22 mouse cellular contexts compared by ENCODE assay signal in genomic region chr9:30441761-30442160, GRCm38 (mm10). TPM values are rescaled to one million over a fixed set of nuclear protein-coding genes. Genes with fewer than 3 reads are reported as not detected.
DNase-seq lines count a peak whose midpoint lies in the region; ATAC-seq lines count a peak whose summit lies in the region.
"Had no signal": no experiment of that assay in that cellular context is flagged by ENCODE, and none has a peak within 500 bp of the region (broad histone marks: within the 10 kb centered on the region; RNA-seq: fewer than 3 reads in every experiment).

No protein-coding gene starts in this region.

- H3K4me2 ChIP-seq in lung, embryonic 16.5 days (ENCODE audit: low read depth, low read length): no peak overlapping the region
- H3K4me2 ChIP-seq in hindbrain, embryonic 12.5 days (replicated peaks): no peak overlapping the region
- H3K4me2 ChIP-seq: embryonic facial prominence, embryonic 13.5 days; embryonic facial prominence, embryonic 15.5 days; forebrain, embryonic 12.5 days had no signal

- no peaks in the 10 kb centered on the region for H3K27me3 ChIP-seq in lung, embryonic 16.5 days (ENCODE audit: control insufficient read depth, insufficient read depth, low read depth, low read length)
- no peaks in the 10 kb centered on the region for H3K27me3 ChIP-seq in hindbrain, embryonic 12.5 days
- H3K27me3 ChIP-seq: embryonic facial prominence, embryonic 13.5 days; embryonic facial prominence, embryonic 15.5 days; forebrain, embryonic 12.5 days had no signal

- peaks cover 27% of the 10 kb centered on the region for H3K36me3 ChIP-seq in lung, embryonic 16.5 days (ENCODE audit: control insufficient read depth, insufficient read depth, low read length)
- H3K36me3 ChIP-seq in hindbrain, embryonic 12.5 days: peaks cover 67% of the 10 kb centered on the region

- H3K9ac ChIP-seq in lung, embryonic 16.5 days (ENCODE audit: low read length): no peak overlapping the region
- H3K9ac ChIP-seq in hindbrain, embryonic 12.5 days: no peak overlapping the region
- H3K9ac ChIP-seq: embryonic facial prominence, embryonic 13.5 days; embryonic facial prominence, embryonic 15.5 days; forebrain, embryonic 12.5 days had no signal

- peak; percentile 30; the same call in 1 of the 2 replicates for ATAC-seq in lung, embryonic 16.5 days (ENCODE audit: low read depth)
- no peak for ATAC-seq in hindbrain, embryonic 12.5 days (ENCODE audit: low FRiP score)
- ATAC-seq: forebrain, embryonic 14.5 days had no signal

- peaks cover 8% of the 10 kb centered on the region for H3K4me1 ChIP-seq in lung, embryonic 16.5 days (replicated peaks; ENCODE audit: control insufficient read depth, insufficient read depth, low read length)
- H3K4me1 ChIP-seq in hindbrain, embryonic 12.5 days: no peaks in the 10 kb centered on the region
- H3K4me1 ChIP-seq: embryonic facial prominence, embryonic 13.5 days; embryonic facial prominence, embryonic 15.5 days; forebrain, embryonic 10.5 days; forebrain, embryonic 12.5 days had no signal

- no peaks in the 10 kb centered on the region for H3K9me3 ChIP-seq in lung, embryonic 16.5 days (ENCODE audit: control insufficient read depth, low read length)
- no peaks in the 10 kb centered on the region for H3K9me3 ChIP-seq in hindbrain, embryonic 12.5 days (replicated peaks)
- H3K9me3 ChIP-seq: embryonic facial prominence, embryonic 13.5 days; embryonic facial prominence, embryonic 15.5 days; forebrain, embryonic 10.5 days; forebrain, embryonic 12.5 days had no signal

- no peak overlapping the region for H3K4me3 ChIP-seq in lung, embryonic 16.5 days (ENCODE audit: low read length)
- H3K4me3 ChIP-seq in hindbrain, embryonic 12.5 days: no peak overlapping the region
- H3K4me3 ChIP-seq: embryonic facial prominence, embryonic 13.5 days; embryonic facial prominence, embryonic 15.5 days; erythroblast, embryonic 14.5 days; forebrain, embryonic 10.5 days; forebrain, embryonic 12.5 days had no signal

- H3K27ac ChIP-seq in lung, embryonic 16.5 days (ENCODE audit: low read length): no peak overlapping the region
- H3K27ac ChIP-seq in hindbrain, embryonic 12.5 days: no peak overlapping the region
- H3K27ac ChIP-seq: embryonic facial prominence, embryonic 13.5 days; embryonic facial prominence, embryonic 15.5 days; forebrain, embryonic 10.5 days; forebrain, embryonic 12.5 days had no signal

- no peak for DNase-seq in lung, postnatal 4 days
- peak; percentile 58 for DNase-seq in lung, postnatal 25 days (ENCODE audit: low spot score)
- DNase-seq in lung, postnatal 14 days: no peak
- peak; percentile 51 for DNase-seq in lung, postnatal 36 days
- DNase-seq: adrenal gland, adult 2 months; adrenal gland, postnatal 10 days; adrenal gland, postnatal 25 days; cerebellum, adult 11 months; cerebellum, adult 18-20 months; cerebellum, adult 8-10 months; cerebellum, adult 9-11 months; cerebellum, postnatal 14 days; cerebellum, postnatal 36 days; embryo, embryonic 11 days had no signal

- WGBS in lung, embryonic 16.5 days: 58% methylated on average over 2 of the region's 2 CpGs
- WGBS in hindbrain, embryonic 12.5 days: 93% methylated on average over 2 of the region's 2 CpGs

RNA-seq across cellular contexts. Expression of gene Snx19, which starts 14.9 kb away (rescaled TPM):
- 16.5 and 17.2 TPM in 2 replicates for polyA plus RNA-seq in lung, embryonic 16.5 days (2015; fragmentation: Nextera tagmentation; extraction: Ambion mirVana)
- 28.0 and 31.1 TPM in 2 replicates for polyA plus RNA-seq in hindbrain, embryonic 12.5 days (2016; fragmentation: Nextera tagmentation; extraction: Ambion mirVana)

Comparison
In these comparisons a context has a peak if more than half of its experiments do, and no peak if none do; other contexts are left out.
1. DNase-seq: peak in lung, postnatal 25 days (single experiment) and lung, postnatal 36 days (single experiment); none in lung, postnatal 4 days (0 of 2) and lung, postnatal 14 days (single experiment).